Mouse (Mus musculus) liver, embryonic 14.5 days (tissue): ENCODE measurements around the gene Cdiptos. TPM values are rescaled to one million over a fixed set of nuclear protein-coding genes. Genes with fewer than 3 reads are reported as not detected.
A peak's percentile ranks its signal among the peaks of the same experiment; 100 is the strongest.

Experiments
- ATAC-seq: fragments of 200-750 bp; cut with Nextera tagmentation; 2 replicates; pipeline ENCODE4 v1.8.0; 2017; ENCODE audit warnings: moderate number of reproducible peaks, mild to moderate bottlenecking, moderate library complexity; ENCODE audit not compliant: insufficient read depth
- DNase-seq, 3 experiments: peaks; one replicate each; pipeline ENCODE4 v3.0.0-alpha.2; 2012 to 2013; ENCODE audit warnings: low read depth in 3 of 3, low spot score in 3 of 3
- H3K27ac ChIP-seq: fragments of 300-500 bp; sonication (generic); 2 replicates; pipeline ENCODE4 v1.5.1; 2014; ENCODE audit warnings: moderate library complexity, mild to moderate bottlenecking, control low read depth, inconsistent platforms
- H3K27me3 ChIP-seq: fragments of 300-500 bp; sonication (generic); 2 replicates; pipeline ENCODE4 v1.6.1; 2014; ENCODE audit warnings: mild to moderate bottlenecking, low read length, moderate library complexity; ENCODE audit not compliant: control insufficient read depth, insufficient read depth
- H3K36me3 ChIP-seq: fragments of 300-500 bp; sonication (generic); replicated peaks from 2 replicates; pipeline ENCODE4 v1.6.1; 2014; ENCODE audit warnings: low read depth; ENCODE audit not compliant: control insufficient read depth, insufficient read depth
- H3K4me1 ChIP-seq, 2 experiments: fragments of 200-500 bp in 1 of 2; fragments of 300-500 bp in 1 of 2; sonication (generic) in 1 of 2; replicated peaks; 2 replicates each; pipeline ENCODE4 v1.6.1; 2012 to 2014; ENCODE audit warnings: antibody characterized with exemption in 1 of 2, inconsistent platforms in 1 of 2, low read length in 1 of 2; ENCODE audit not compliant: control insufficient read depth in 2 of 2, insufficient read depth in 2 of 2
- H3K4me2 ChIP-seq: fragments of 300-500 bp; sonication (generic); 2 replicates; pipeline ENCODE4 v1.6.1; 2014; ENCODE audit warnings: low read depth, mild to moderate bottlenecking, control low read depth, moderate library complexity
- H3K4me3 ChIP-seq, 2 experiments: fragments of 200-500 bp in 1 of 2; fragments of 300-500 bp in 1 of 2; sonication (generic) in 1 of 2; 2 replicates each; pipeline ENCODE4 v1.5.1; 2012 to 2014; ENCODE audit warnings: low read depth in 2 of 2, low read length in 2 of 2, mild to moderate bottlenecking in 2 of 2, control low read depth in 1 of 2, inconsistent platforms in 1 of 2, moderate library complexity in 1 of 2; ENCODE audit not compliant: insufficient read depth in 1 of 2
- H3K9ac ChIP-seq: fragments of 300-500 bp; sonication (generic); replicated peaks from 2 replicates; pipeline ENCODE4 v1.6.1; 2014; ENCODE audit warnings: mild to moderate bottlenecking, control low read depth, moderate library complexity
- H3K9me3 ChIP-seq: fragments of 300-500 bp; sonication (generic); 2 replicates; pipeline ENCODE4 v1.6.1; 2016; ENCODE audit warnings: low read length, mixed read lengths; ENCODE audit not compliant: control insufficient read depth
- CTCF ChIP-seq: IDR thresholded peaks from 2 replicates; pipeline ENCODE4 v1.5.1; 2016; ENCODE audit warnings: antibody characterized with exemption, low read depth, control low read depth
- EP300 ChIP-seq: IDR thresholded peaks from 2 replicates; pipeline ENCODE4 v1.6.1; 2016; ENCODE audit warnings: antibody characterized with exemption, low read depth
- WGBS: fragments of 180-500 bp; shearing (Covaris S2); extraction: QIAGEN DNeasy Blood & Tissue Kit; methylation state at CpG from one replicate; pipeline ENCODE4 v1.1.7; 2014; ENCODE audit not compliant: insufficient replicate concordance; 5-methylcytosine and 5-hydroxymethylcytosine counted together
- polyA plus RNA-seq, 2 experiments: library from polyadenylated mRNA; depleted of rRNA in 1 of 2; stranded (reverse) in 1 of 2; unstranded in 1 of 2; fragments of >200 nt; fragmentation: Nextera tagmentation in 1 of 2; extraction: Ambion mirVana in 1 of 2; gene quantifications; 2 replicates each; pipeline versions ENCODE4 v1.2.1 to v1.2.3; 2012 to 2014

The Cdiptos gene
- polyA plus RNA-seq, 2 experiments = 0.18 to 0.20 TPM

DNA sequence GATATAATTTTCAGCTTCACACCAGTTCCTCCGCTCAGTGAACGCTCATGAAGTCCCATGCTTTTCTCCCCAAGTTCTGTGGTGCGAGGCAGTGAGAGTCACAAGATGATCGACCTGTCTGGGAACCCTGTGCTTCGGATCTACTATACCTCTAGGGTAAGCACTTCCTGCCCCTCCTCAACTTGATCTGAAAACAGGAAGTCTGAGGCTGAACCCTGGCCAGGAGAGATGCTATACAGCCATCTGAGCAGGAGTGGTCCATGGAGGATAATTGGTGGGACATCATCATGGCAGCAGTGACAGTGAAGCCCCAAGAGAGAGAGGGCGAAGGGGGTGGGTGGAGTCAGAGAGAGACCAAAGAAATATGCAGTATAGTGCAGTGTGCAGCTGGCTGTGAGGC, 2.9 kb upstream of the Cdiptos start:
- H3K36me3 ChIP-seq = peaks cover 22% of the 10 kb centered on the region
- no peak overlapping the region for H3K4me3 ChIP-seq
- H3K9me3 ChIP-seq = no peaks in the 10 kb centered on the region
- WGBS = 80% methylated on average over 6 of the region's 6 CpGs
- H3K27me3 ChIP-seq = no peaks in the 10 kb centered on the region
- no peak overlapping the region for H3K27ac ChIP-seq
- no peak overlapping the region for H3K9ac ChIP-seq
- ATAC-seq (no peak), DNase-seq (no peak)
- H3K4me2 ChIP-seq = no peak overlapping the region
- no peak for TF ChIP-seq EP300
- no peak for TF ChIP-seq CTCF
- peaks cover 10 to 12% of the 10 kb centered on the region in 2 experiments for H3K4me1 ChIP-seq

DNA sequence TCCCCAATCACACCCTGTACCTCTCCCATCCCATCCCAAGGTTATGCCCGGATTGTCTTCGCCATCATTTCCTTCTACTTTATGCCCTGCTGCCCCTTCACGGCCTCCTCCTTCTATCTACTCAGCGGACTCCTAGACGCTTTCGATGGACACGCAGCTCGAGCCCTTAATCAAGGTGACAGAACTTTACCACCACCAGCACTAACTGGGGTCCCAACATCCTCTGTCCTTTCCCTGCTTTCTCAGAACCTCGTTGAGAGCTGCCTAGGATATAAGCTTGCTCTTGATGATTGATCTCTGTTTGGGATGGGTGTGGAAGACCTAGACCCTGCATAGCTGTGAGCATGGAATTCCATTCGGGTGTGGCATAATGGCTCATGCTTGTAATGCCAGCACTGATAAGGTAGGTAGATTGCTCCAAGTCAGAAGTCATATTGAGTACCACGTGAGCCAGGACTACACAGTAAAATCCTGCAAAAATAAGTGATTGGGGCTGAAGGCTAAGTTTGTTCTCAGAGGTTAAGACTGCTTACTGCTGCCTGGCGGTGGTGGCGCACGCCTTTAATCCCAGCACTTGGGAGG, 1.1 kb upstream of the Cdiptos start:
- Histone ChIP-seq H3K4me1 (peaks cover 10 to 12% of the 10 kb centered on the region in 2 experiments), H3K9ac (peak overlapping the region; percentile 81), H3K4me2 (peak overlapping the region; percentile 77), H3K27me3 (no peaks in the 10 kb centered on the region), H3K27ac (peak overlapping the region; percentile 77), H3K4me3 (peak overlapping the region; percentile 70 to 88), H3K9me3 (no peaks in the 10 kb centered on the region), H3K36me3 (peaks cover 22% of the 10 kb centered on the region)
- ATAC-seq (no peak), DNase-seq (peak; percentile 19 to 38 (median 23))
- WGBS = 21% methylated on average over 14 of the region's 14 CpGs
- TF ChIP-seq EP300 (no peak), CTCF (no peak)

DNA sequence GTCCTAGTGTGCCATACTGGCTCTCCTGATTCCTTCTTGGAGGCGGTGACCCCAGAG, 177 bp downstream of the Cdiptos start, which contains the start of gene Cdipt:
Gene Cdipt (plus strand): TSS at position 22 of the 57 bp plus-strand sequence.
- peak within 1 kb of the TSS; percentile 70 to 88 for H3K4me3 ChIP-seq
- peaks cover 10 to 12% of the 10 kb centered on the region in 2 experiments for H3K4me1 ChIP-seq
- ATAC-seq (no peak), DNase-seq (no peak)
- H3K27me3 ChIP-seq = no peaks in the 10 kb centered on the region
- TF ChIP-seq EP300 (no peak), CTCF (no peak)
- 13% methylated on average over 1 of the region's 1 CpGs for WGBS
- no peaks in the 10 kb centered on the region for H3K9me3 ChIP-seq
- H3K27ac ChIP-seq = peak within 1 kb of the TSS; percentile 77
- H3K9ac ChIP-seq = peak within 1 kb of the TSS; percentile 81
- peak within 1 kb of the TSS; percentile 77 for H3K4me2 ChIP-seq
- H3K36me3 ChIP-seq = peaks cover 22% of the 10 kb centered on the region

DNA sequence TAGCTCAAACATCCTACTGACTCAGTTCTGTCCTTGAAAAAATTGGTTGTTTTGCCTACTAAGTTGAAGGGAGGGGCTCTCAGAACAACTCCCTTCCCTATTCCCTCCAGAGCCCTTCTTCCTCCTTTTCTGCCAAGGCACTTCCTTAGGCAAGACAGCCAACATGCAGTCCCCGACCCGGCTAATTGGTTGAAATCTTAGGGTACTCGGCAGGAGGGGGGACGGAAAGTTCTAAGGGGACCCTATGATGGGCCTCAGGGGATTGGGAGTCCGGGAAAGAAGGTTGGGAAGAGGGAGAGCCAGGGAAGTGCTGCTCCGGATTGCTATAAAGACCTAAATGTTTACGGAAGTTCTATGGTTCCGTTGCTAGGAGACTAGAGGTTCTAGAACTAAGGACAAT, 405 bp downstream of the Cdiptos start:
- ATAC-seq = no peak
- peaks cover 22% of the 10 kb centered on the region for H3K36me3 ChIP-seq
- peak overlapping the region; percentile 77 for H3K4me2 ChIP-seq
- TF ChIP-seq CTCF = no peak
- TF ChIP-seq EP300 = no peak
- H3K9ac ChIP-seq = peak overlapping the region; percentile 32
- 3% methylated on average over 8 of the region's 8 CpGs for WGBS
- no peak overlapping the region; the same call in 1 of the 2 replicates for H3K27ac ChIP-seq
- H3K9me3 ChIP-seq = no peaks in the 10 kb centered on the region
- H3K4me1 ChIP-seq = peaks cover 10 to 12% of the 10 kb centered on the region in 2 experiments
- H3K27me3 ChIP-seq = no peaks in the 10 kb centered on the region
- H3K4me3 ChIP-seq = peak overlapping the region; percentile 23 to 70; a peak in 3 of 4 replicates
- no peak for DNase-seq

DNA sequence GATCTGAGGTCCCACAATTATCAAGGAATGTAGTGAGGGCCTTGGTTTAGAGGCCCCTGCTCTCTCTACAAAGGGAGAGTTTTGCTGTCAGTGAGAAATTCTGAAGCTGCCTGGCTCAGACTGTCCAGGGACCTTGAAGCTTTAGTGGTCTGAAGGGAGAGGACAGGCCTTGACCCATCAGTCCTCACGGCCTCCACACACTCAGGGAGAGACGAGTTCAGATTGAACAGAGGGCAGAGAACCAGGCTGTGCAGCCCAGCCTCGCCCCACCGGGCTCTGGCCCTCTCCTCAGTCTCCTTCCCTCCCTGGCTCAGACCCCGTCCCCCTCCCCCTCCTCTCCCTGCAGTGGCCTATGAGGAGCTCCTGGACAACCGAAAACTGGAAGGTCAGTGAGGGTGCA, 8.5 kb downstream of the Cdiptos start:
- ATAC-seq = no peak
- no peak for TF ChIP-seq EP300

More for the DNA sequence above, 8.5 kb downstream of the Cdiptos start:
- WGBS = 48% methylated on average over 6 of the region's 6 CpGs
- Histone ChIP-seq H3K9me3 (no peaks in the 10 kb centered on the region), H3K4me2 (no peak overlapping the region), H3K36me3 (no peaks in the 10 kb centered on the region), H3K4me1 (no peaks in the 10 kb centered on the region), H3K9ac (no peak overlapping the region), H3K27me3 (no peaks in the 10 kb centered on the region; the same call in 1 of the 2 replicates), H3K27ac (no peak overlapping the region), H3K4me3 (no peak overlapping the region)
- DNase-seq = no peak
